Mouse (Mus musculus) gastrocnemius, postnatal 10 days (tissue): ENCODE data around the gene Aadacl4. TPM values are rescaled to one million over a fixed set of nuclear protein-coding genes. Genes with fewer than 3 reads are reported as not detected.
"Not testable (repeated sequence)": the region's sequence is repeated elsewhere in the genome, so short reads cannot be mapped to it uniquely, and the experiment has no call there.

Source experiments
- DNase-seq: peaks from one replicate; pipeline ENCODE4 v3.0.0; 2021; ENCODE audit warnings: mixed read lengths
- long read RNA-seq, 2 experiments: library from polyadenylated mRNA; stranded (forward); transcript quantifications; one replicate each; pipeline ENCODE4 v2.0.0; 2021
- total RNA-seq, 2 experiments: library from RNA; stranded (reverse); gene quantifications; 2 replicates each; pipeline ENCODE4 v1.2.3; 2021

Aadacl4 gene
- total RNA-seq: not detected
- long read RNA-seq, experiment 1: 0 reads
- long read RNA-seq, experiment 2: 0 reads

DNA sequence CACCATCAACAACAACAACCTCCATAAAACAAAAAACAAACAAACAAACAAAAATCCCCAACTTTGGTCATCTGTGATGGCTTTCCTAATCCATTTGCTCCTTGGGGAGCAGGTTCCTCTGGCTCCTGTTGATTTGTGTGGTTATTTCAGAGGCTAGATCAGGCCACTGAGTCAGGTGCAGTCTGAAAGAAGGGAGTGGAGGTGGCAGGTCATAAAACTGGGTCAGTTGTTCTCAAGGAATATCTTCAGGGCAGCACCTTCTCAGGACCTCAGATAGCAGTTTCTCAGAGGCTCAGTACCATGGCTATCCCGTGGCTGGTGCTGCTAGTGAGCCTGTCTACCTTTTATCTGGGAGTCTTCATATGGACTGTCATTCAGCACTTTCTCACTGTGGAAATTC is at the start of gene Aadacl4:
TSS of gene Aadacl4 (plus strand) at position 301 of the 400 bp plus-strand sequence.
- no peak for DNase-seq

DNA sequence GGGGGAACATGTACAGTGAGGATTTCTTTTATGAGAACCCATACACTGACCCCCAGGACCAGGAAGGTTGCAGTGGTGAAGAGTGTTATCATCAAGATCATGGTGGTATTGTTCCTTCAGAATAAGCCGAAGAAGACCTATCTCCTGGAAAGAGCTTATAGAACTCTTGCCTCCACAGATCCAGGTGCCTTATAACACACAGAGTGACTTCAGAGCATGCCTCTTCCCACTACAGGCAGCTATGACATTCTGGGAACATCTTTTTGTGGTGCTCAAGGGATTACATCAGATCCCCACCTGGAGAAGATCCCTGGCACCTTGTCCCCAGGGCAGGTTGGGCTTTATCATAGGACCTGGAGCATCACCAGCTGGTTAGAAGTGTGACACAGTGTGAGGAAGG is 48.5 kb upstream of the Aadacl4 start, which contains the start of gene Gm13124:
TSS of gene Gm13124 (minus strand) at position 101 of the 400 bp plus-strand sequence.
- no peak for DNase-seq

DNA sequence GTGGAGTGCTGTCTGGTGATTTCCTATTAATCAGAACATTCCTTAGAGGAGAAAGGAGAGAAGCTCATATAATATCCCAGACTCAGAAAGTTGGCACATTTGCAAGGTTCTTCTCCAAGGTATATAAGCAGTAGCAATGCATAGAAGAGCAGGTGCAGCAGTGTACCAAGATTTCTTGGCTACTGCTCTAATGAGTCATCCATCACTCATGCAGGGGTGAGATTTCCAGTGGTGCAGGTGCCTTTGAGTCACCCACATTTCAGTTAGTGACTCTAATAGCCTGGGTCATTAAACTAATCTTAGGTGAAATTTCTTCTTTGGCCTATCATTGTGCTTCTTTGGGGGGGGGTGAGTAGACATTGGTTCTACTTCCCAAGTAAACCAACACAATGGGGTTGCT is 45.8 kb upstream of the Aadacl4 start:
- no peak for DNase-seq

DNA sequence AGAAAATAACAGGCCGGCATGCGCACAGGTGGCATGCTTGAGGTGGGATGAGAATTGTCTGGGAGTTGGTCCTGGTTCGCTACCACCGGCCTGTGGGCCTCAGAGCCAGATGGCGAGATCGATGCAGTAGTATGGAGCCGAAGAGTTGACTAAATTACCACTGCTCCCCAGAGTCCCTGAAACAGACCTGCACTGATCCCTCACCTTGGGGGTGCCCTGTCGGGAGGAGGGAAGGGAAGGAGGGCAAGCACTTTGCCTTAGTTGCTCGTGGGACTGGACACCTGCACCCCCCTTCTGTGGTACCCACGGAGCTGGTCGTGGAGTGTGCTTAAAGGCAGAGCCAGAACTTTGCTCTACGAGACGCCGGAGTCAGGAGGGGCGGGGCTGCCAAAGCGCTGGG is 27.3 kb upstream of the Aadacl4 start:
- DNase-seq: not testable (repeated sequence)

DNA sequence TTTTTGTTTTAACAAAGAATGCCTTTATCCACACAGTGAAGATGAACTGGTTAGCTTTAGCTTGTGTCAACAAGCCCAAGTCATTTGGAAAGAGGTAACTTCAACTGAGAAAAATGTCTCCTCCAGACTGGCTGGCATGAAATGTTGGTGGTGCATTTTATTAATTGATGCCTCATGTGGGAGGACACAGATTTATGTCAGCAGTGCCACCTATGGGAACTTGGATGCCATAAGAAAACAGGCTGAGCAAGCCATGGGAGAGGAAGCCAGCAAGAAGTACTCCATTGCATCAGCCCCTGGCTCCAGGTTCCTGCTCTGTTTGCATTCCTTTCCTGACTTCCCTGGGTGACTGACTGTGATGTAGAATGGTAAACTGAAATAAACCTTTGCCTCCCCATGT is 20.7 kb upstream of the Aadacl4 start:
- no peak for DNase-seq

DNA sequence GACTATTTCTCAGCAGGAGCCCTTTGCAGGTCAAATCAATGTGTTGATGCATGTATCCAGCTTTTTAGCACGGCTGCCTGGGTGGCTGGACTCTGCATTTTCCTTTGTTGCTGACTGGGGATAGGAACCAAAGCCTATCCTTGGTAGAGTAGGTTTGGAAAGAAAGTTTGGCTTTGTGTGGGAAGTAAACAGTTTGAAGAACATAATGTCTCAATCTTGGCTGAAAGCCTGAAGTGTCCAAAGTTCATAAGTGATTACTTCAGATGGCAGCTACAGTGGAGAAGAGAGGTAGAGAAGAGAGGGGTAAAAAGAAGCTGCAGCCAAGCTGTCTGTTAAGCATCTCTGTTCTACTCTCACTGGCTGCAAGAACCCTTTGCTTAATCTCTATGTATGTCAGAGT is 1.1 kb downstream of the Aadacl4 start:
- no peak for DNase-seq

DNA sequence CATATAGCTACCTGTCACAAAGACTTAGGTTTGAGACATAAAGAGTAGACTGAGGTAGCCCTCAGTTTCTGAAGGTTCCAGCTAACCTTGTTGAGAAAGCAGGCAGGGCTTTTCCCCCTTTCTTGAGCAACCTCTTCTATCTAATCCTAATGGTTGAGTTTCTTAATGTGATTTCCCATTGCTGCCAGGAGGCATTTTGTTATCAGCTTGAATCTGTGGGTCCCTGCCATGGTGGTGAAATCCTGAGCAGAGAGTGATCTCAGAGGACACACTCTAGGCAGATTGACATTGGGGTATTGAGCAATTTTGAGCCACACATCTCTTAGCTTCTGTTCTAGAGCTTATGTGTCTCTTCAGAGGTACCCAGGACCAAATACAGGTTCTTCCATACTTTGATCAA is 24.8 kb downstream of the Aadacl4 start:
- DNase-seq: no peak

Other genes starting within 250 kb of the Aadacl4 start
- not detected for gene Pramef20, start 235.8 kb upstream of the Aadacl4 start, total RNA-seq
- not detected for gene Pramef12, start 205.2 kb upstream of the Aadacl4 start, total RNA-seq
- gene 1700012P22Rik, start 174.9 kb upstream of the Aadacl4 start, total RNA-seq: not detected
- not detected for gene Gm9944, start 160.4 kb upstream of the Aadacl4 start, total RNA-seq
- gene Aadacl3, start 150.0 kb upstream of the Aadacl4 start, total RNA-seq: not detected
- gene 9430007A20Rik, start 93.9 kb upstream of the Aadacl4 start, total RNA-seq: not detected
- gene Gm13124, start 48.6 kb upstream of the Aadacl4 start, total RNA-seq: not detected
- not detected for gene Gm436, start 72.7 kb downstream of the Aadacl4 start, total RNA-seq
- not detected for gene Gm13178, start 107.7 kb downstream of the Aadacl4 start, total RNA-seq
- gene Gm438, start 172.9 kb downstream of the Aadacl4 start, total RNA-seq: not detected